Mouse (Mus musculus): ENCODE data around the gene Slc6a16.
A peak's percentile ranks its signal among the peaks of the same experiment; 100 is the strongest.
"Not testable (repeated sequence)": the region's sequence is repeated elsewhere in the genome, so short reads cannot be mapped to it uniquely, and the experiment has no call there.

Gene Slc6a16

GRCm38 (mm10) chr7:45221680-45222079, 19.2 kb upstream of the Slc6a16 start:
- no peak for DNase-seq

GRCm38 (mm10) chr7:45224826-45225225, 16.1 kb upstream of the Slc6a16 start:
- no peak for DNase-seq

GRCm38 (mm10) chr7:45226421-45226820, 14.5 kb upstream of the Slc6a16 start:
- no peak for DNase-seq

DNA sequence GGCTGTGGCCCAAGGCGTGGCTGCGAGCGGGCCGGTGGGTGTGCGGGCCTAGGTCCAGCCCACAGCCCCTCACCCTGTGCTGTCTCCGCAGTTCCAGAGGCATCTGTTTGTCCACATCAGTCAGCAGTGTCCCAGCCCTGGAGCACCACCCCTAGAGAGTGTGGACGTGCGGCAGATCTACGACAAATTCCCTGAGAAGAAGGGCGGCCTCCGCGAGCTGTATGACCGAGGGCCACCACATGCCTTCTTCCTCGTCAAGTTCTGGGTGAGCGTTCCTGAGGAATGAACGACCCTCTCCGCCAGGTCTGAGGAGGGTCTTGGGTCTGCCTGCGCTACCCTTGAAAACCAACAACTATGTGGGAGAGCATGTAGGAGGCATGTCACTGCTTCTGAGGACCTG, 12.3 kb upstream of the Slc6a16 start:
- DNase-seq, result no peak

DNA sequence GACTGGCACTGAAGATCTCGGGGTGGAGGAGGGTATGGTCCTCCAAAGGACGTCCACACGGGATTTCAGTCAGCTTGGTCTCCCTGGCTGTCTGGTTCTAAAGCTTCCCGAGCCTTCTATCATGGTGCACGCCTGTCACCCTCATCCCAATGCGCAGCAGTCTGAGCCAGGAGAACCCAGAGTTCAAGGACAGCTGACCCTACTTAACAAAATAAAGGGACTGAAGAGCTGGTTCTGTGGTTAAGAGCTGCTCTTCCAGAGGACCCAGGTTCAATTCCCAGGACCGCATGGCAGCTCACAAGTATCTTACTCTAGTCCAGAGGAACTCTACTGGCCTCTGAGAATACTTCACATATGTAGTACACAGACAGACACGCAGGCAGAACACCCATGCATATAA, 11.8 kb upstream of the Slc6a16 start:
- no peak for DNase-seq

DNA sequence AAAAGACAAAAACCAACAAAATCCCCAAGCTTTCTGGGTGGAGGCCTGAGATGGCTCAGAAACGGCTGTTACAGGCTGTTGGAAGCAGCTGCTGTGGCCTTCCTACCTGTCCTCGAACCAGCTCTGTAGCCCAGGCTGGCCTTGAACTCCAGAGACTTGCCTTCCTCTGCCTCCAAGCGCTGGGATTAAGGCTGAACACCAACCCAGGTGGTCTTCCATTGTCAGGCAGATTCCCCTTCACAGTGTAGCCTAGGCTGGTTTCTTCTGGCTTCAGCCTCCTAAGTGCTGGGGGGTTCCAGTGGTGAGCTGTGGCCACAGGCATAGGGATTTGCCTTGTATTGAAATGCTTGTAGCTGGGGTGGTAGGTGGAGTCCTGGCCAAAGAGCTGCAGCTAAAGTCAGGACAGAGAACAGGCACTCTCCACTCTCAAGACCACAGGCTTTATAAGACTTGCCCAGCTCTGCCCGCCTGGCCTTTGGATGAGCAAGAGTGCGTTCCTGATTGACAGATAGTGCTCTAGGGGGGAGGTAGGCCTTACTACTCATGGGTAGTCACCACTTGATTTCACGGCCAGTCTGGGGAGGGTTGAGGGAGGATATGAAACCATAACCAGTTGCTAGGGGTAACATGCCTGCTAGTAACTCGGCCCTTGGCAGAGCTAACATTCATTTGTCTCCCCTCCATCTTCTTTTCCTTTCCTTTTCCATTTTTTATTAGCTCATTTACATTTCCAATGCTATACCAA, 11.3 kb upstream of the Slc6a16 start:
- DNase-seq, result no peak

GRCm38 (mm10) chr7:45231192-45231591, 9.7 kb upstream of the Slc6a16 start:
- DNase-seq, result no peak

DNA sequence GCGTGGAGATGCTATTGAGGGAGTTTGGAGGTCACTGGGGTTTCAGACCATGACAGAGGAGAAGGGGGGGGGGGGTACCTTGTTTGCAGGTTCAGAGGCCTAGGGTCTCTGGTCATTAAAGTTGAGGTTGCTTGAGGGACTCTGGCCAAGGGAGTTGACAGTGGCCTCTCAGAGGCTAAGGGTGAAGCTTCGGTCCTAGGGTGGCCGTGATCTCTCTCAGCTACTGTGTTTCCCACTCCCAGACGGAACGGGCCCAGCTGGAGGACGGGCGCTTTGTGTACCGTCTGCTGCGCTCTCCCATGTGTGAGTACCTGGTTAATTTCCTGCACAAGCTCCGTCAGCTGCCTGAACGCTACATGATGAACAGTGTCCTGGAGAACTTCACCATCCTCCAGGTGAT, 8.9 kb upstream of the Slc6a16 start:
- DNase-seq, result no peak

- no peak for DNase-seq
Observed at GRCm38 (mm10) chr7:45232716-45233465, 8.0 kb upstream of the Slc6a16 start.

- peak; percentile 58 for DNase-seq
Observed at GRCm38 (mm10) chr7:45233580-45234332, 7.1 kb upstream of the Slc6a16 start.

- DNase-seq, result peak; percentile 61
Observed at GRCm38 (mm10) chr7:45234333-45234841, 6.5 kb upstream of the Slc6a16 start.

DNA sequence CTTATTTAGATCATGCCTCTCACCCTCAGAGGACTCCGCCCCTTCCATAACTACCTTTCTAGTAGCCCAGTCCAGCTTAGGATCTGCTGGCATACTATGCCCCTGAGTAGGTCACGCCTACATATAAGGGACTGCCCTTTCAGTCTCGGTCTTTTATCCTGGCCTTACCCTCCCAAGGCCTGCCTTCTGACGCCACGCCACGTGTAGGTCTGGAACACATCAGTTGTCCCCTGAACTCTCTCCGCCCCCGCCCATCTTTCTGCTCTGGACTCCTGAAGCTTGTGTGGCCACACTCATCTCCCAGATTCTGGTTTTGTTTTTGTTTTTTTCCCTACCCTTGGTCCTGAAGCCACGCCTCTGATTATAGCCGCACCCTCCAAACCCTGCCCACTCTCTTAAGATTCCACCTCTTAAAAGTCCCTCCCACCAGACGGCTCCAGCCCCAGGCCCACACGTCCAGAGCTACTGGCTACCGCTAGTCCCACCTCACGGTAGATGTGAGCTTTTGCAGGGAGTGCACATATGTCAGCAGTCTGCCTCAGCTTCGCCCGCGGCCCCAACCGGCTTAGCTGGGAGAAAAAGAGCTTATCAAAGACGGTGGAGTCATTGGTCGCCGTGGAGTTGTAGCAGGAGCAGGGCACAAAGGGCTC, 5.8 kb upstream of the Slc6a16 start:
- peak; percentile 83 for DNase-seq

DNA sequence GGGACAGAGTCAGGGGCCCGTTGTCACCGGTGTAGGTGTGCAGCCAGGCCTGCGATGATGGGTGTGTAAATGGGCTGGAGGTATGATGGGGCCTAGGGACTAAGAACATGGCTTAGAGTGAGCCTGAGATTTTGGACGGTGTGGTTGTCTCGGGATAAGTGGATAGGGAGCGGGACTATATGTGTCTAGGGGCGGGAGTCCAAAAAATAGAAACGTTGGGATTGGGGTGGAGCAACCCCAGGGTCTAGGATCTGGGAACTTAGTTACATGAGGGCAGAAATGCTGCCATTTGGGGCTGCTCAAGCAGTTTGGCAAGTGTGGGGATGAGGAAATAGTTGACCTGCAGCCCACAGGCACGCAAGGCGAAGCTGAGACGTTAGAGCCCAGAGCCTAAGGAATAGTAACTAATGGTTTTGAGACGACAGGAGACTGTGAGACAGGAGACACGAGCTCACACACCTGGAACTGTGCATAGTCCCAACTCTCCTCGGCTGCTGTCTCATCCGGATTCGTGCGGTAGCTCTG, 5.2 kb upstream of the Slc6a16 start:
- no peak for DNase-seq

- no peak for DNase-seq
Observed at GRCm38 (mm10) chr7:45237747-45238699, 2.9 kb upstream of the Slc6a16 start.

DNA sequence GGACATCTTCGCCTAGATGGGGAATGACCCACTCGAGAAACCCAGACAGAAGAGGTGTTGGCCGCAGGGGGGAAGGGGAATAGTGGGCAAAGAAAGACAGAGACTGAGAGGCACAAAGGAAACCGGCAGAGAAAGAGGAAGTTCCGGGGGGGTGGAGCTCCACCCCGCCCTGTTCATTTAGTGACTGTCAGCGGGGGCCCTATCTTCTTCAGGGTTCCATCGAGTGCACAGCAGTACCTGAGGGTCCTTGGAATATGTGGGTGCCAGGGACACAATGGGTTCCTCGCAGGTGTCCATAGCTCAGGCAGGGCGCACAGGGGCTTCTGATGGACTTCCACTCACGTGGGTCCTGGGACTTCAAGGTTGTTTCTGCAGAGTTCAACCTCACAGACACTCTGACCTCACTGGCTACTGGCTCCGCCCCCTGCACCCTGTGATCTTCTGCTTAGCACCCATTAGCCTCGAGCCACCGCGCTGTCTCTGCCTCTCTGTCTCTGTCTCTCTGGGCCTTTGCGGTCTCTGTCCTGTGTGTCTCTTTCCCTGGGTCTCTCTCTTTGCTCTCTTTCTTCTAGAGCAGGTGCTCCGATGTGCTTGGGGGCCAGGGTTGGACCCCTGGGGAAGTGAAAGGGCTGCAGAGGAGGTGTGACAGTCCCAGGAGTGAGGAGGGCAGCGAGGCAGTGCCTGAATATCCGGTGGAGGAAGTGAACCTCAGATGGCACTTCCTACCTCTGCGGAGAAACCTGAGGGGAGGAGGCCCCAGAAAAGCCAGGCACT, 2.0 kb upstream of the Slc6a16 start, which contains the start of gene Cd37:
Gene Cd37, minus strand, starts transcription at position 393 of the 774 bp plus-strand sequence.
- no peak for DNase-seq

DNA sequence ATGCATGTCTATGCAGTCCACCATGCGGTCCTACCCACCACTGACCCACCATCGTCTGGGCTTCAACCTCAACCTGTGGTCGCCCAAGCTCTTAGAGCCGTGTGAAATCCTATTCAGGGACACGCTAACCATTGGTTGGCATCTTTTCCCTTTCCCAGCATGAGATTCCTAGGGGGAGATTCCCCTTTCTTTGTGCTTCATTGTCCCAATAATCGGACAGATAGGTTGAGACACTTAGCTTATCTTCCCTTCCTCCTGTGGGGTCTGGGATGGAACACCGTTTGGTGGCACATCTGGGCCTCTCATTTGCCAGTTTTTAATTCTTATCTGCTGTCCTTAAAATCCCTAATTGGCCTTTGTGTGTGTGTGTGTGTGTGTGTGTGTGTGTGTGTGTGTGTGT, 776 bp upstream of the Slc6a16 start:
- DNase-seq, result no peak

DNA sequence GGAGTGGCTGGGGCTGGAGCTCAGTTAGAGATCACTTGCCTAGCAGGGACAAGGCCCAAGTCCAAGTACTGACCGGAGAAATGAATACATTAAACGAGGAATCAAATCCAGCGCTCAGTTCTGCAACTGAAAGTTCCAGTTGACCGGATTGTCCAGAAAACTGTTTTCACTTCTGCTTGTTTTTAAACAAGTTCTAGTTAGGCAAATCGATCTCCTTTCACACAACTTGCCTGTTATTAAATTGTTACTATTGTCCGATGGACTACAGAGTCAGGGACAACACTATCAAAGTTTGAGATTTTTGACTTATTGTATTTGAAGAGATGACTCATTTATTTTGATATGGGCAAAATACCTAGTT, 484 bp downstream of the Slc6a16 start:
- no peak for DNase-seq

GRCm38 (mm10) chr7:45247666-45248065, 6.8 kb downstream of the Slc6a16 start:
- no peak for DNase-seq

DNA sequence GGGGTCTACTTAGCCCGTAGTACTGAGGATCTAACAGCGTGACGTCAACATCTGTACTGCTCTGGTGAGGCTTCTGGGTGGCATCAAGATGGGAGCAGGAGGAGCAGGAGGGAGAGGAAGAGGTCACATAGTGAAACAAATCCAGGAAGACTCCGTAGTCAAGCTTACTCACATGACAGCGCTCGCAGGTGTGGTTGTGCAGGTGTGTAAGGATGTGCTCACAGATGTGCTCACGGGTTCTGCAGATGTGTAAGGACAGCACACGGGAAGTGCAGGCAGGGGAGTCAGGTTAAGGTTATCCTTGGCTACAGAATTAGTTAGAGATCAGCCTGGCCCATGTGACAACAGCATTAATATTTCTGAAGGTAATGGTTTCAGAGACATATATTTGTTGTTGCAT, 12.9 kb downstream of the Slc6a16 start:
- no peak for DNase-seq

DNA sequence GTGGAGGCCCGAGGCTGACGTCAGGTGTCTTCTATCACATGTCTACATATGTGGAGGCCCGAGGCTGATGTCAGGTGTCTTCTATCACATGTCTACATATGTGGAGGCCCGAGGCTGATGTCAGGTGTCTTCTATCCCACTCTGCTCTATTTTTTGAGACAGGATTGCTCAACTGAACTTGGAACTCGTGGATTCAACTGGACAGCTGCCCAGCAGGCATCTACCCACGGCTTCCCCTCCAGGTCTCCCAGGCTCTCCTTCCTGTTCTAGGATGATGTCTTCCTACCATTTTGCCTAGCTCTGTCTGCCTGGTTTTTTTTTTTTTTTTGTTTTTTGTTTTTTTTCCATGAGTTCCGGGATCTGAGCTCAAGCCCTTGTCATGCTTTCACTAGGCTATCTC, 14.9 kb downstream of the Slc6a16 start:
- not testable (repeated sequence) for DNase-seq
